In the genomic region with DNA sequence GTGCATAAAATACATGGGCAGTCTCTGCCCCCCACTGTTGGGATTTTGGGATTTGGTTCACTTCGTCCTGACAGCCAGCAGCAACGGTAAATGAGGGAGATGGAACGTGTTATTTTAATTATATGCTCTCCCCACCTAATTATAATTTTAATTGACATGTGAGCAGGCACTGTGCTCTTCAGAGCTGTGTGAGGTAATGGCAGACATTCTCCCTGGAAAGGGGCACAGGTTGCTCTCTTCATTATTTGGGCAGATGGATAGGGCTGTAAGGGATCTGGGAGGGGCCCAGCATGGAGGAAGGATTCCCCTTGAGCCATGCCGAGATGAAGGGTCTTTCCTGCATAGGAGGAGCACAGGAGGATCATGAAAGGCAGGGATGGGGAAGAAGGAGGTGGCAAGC, we compare ENCODE assay signal across 21 mouse cellular contexts. TPM values are rescaled to one million over a fixed set of nuclear protein-coding genes. Genes with fewer than 3 reads are reported as not detected.
DNase-seq lines count a peak whose midpoint lies in the region; ATAC-seq and TF ChIP-seq lines count a peak whose summit lies in the region.
"Had no signal": no experiment of that assay in that cellular context is flagged by ENCODE, and none has a peak within 500 bp of the region (broad histone marks: within the 10 kb centered on the region; RNA-seq: fewer than 3 reads in every experiment).

No protein-coding gene starts in this region.

- H3K9me3 ChIP-seq in hindbrain, embryonic 13.5 days = no peaks in the 10 kb centered on the region
- no peaks in the 10 kb centered on the region for H3K9me3 ChIP-seq in hindbrain, embryonic 10.5 days
- no peaks in the 10 kb centered on the region for H3K9me3 ChIP-seq in forebrain, embryonic 15.5 days
- no peaks in the 10 kb centered on the region for H3K9me3 ChIP-seq in midbrain, embryonic 15.5 days
- H3K9me3 ChIP-seq: embryonic facial prominence, embryonic 15.5 days; heart, embryonic 15.5 days; kidney, embryonic 15.5 days; liver, embryonic 12.5 days had no signal

- DNase-seq in hindbrain, embryonic 10.5 days (ENCODE audit: low spot score) = no peak
- peak; percentile 74 for DNase-seq in brain, embryonic 14.5 days (ENCODE audit: low read depth)
- no peak for DNase-seq in spleen, postnatal 36 days (ENCODE audit: low spot score in 2 of 2)
- no peak for DNase-seq in layer of hippocampus, adult 11-12 months (ENCODE audit: low spot score)
- DNase-seq: adrenal gland, postnatal 25 days; cerebellum, adult 11-12 months; cerebellum, postnatal 36 days; gastrocnemius, postnatal 36 days; heart, postnatal 4 days; lung, embryonic 14.5 days; lung, postnatal 36 days; right cerebral cortex, postnatal 4 days had no signal

- no peaks in the 10 kb centered on the region for H3K36me3 ChIP-seq in hindbrain, embryonic 13.5 days
- H3K36me3 ChIP-seq in hindbrain, embryonic 10.5 days = no peaks in the 10 kb centered on the region
- no peaks in the 10 kb centered on the region for H3K36me3 ChIP-seq in forebrain, embryonic 15.5 days
- H3K36me3 ChIP-seq in midbrain, embryonic 15.5 days (replicated peaks) = no peaks in the 10 kb centered on the region
- H3K36me3 ChIP-seq: embryonic facial prominence, embryonic 15.5 days; heart, embryonic 15.5 days; kidney, embryonic 15.5 days; liver, embryonic 12.5 days had no signal

- H3K4me1 ChIP-seq in hindbrain, embryonic 13.5 days (replicated peaks) = peaks cover 20% of the 10 kb centered on the region
- 0 out of 2 replicates have a peak, but pooled peaks cover 2% of the 10 kb centered on the region for H3K4me1 ChIP-seq in hindbrain, embryonic 10.5 days (replicated peaks)
- H3K4me1 ChIP-seq in forebrain, embryonic 15.5 days = peaks cover 5% of the 10 kb centered on the region; the same call in 1 of the 2 replicates
- 0 out of 2 replicates have a peak, but pooled peaks cover 3% of the 10 kb centered on the region for H3K4me1 ChIP-seq in midbrain, embryonic 15.5 days
- H3K4me1 ChIP-seq: embryonic facial prominence, embryonic 15.5 days; heart, embryonic 15.5 days; kidney, embryonic 15.5 days; liver, embryonic 12.5 days had no signal

- 28% methylated on average over 4 of the region's 4 CpGs for WGBS in hindbrain, embryonic 13.5 days
- WGBS in hindbrain, embryonic 10.5 days = 61% methylated on average over 4 of the region's 4 CpGs
- 15% methylated on average over 4 of the region's 4 CpGs for WGBS in forebrain, embryonic 15.5 days
- 21% methylated on average over 4 of the region's 4 CpGs for WGBS in midbrain, embryonic 15.5 days

- TF ChIP-seq POLR2A in brain, embryonic 14.5 days (IDR thresholded peaks at IDR 0.05; ENCODE audit: borderline replicate concordance, extremely low read depth, insufficient read depth, insufficient read length, poor library complexity, severe bottlenecking) = no peak

- H3K27ac ChIP-seq in hindbrain, embryonic 13.5 days = no peak overlapping the region; the same call in 1 of the 2 replicates
- no peak overlapping the region for H3K27ac ChIP-seq in hindbrain, embryonic 10.5 days
- H3K27ac ChIP-seq in forebrain, embryonic 15.5 days (replicated peaks) = no peak overlapping the region
- H3K27ac ChIP-seq in midbrain, embryonic 15.5 days = no peak overlapping the region
- H3K27ac ChIP-seq: embryonic facial prominence, embryonic 15.5 days; heart, embryonic 15.5 days; kidney, embryonic 15.5 days; liver, embryonic 12.5 days; stomach, postnatal 0 days had no signal

- no peak overlapping the region for H3K9ac ChIP-seq in hindbrain, embryonic 13.5 days
- no peak overlapping the region for H3K9ac ChIP-seq in forebrain, embryonic 15.5 days (replicated peaks)
- no peak overlapping the region for H3K9ac ChIP-seq in midbrain, embryonic 15.5 days
- H3K9ac ChIP-seq: embryonic facial prominence, embryonic 15.5 days; heart, embryonic 15.5 days; kidney, embryonic 15.5 days; liver, embryonic 12.5 days; lung, embryonic 14.5 days had no signal

- H3K4me3 ChIP-seq in hindbrain, embryonic 13.5 days = no peak overlapping the region
- no peak overlapping the region for H3K4me3 ChIP-seq in hindbrain, embryonic 10.5 days
- H3K4me3 ChIP-seq in forebrain, embryonic 15.5 days = no peak overlapping the region
- H3K4me3 ChIP-seq in midbrain, embryonic 15.5 days = no peak overlapping the region
- H3K4me3 ChIP-seq: embryonic facial prominence, embryonic 15.5 days; heart, embryonic 15.5 days; kidney, embryonic 15.5 days; liver, embryonic 12.5 days had no signal

- no peaks in the 10 kb centered on the region for H3K27me3 ChIP-seq in hindbrain, embryonic 13.5 days
- H3K27me3 ChIP-seq in hindbrain, embryonic 10.5 days (ENCODE audit: insufficient read depth, poor library complexity, severe bottlenecking) = no peaks in the 10 kb centered on the region
- no peaks in the 10 kb centered on the region for H3K27me3 ChIP-seq in forebrain, embryonic 15.5 days
- H3K27me3 ChIP-seq in midbrain, embryonic 15.5 days (replicated peaks) = no peaks in the 10 kb centered on the region
- H3K27me3 ChIP-seq: embryonic facial prominence, embryonic 15.5 days; liver, embryonic 12.5 days had no signal

- peak; percentile 71; the same call in 1 of the 2 replicates for ATAC-seq in hindbrain, embryonic 13.5 days (ENCODE audit: low FRiP score)
- ATAC-seq in forebrain, embryonic 15.5 days (replicated peaks) = peak; percentile 48
- peak; percentile 74 for ATAC-seq in midbrain, embryonic 15.5 days (replicated peaks)
- ATAC-seq: intestine, postnatal 0 days; liver, embryonic 12.5 days had no signal

- H3K4me2 ChIP-seq in hindbrain, embryonic 13.5 days = no peak overlapping the region
- H3K4me2 ChIP-seq in forebrain, embryonic 15.5 days (replicated peaks) = no peak overlapping the region
- H3K4me2 ChIP-seq in midbrain, embryonic 15.5 days = no peak overlapping the region
- H3K4me2 ChIP-seq: embryonic facial prominence, embryonic 15.5 days; heart, embryonic 15.5 days; kidney, embryonic 15.5 days; liver, embryonic 12.5 days; lung, embryonic 14.5 days had no signal

- no peak for TF ChIP-seq CTCF in brain, embryonic 14.5 days (IDR thresholded peaks at IDR 0.05; ENCODE audit: borderline replicate concordance, extremely low read depth, insufficient read depth, insufficient read length)

RNA-seq across cellular contexts. Expression of a gene that starts 26.9 kb away (rescaled TPM):
- polyA plus RNA-seq in hindbrain, embryonic 13.5 days (2015; fragmentation: Nextera tagmentation; extraction: Ambion mirVana) = 3.5 and 3.6 TPM in 2 replicates
- 0.10 and 0.42 TPM in 2 replicates for polyA plus RNA-seq in hindbrain, embryonic 10.5 days (2016; fragmentation: Nextera tagmentation; extraction: Ambion mirVana)
- 7.3 and 14.8 TPM in 2 replicates for polyA plus RNA-seq in brain, embryonic 14.5 days (2012; rRNA removed)
- polyA plus RNA-seq in forebrain, embryonic 15.5 days (2015; fragmentation: Nextera tagmentation; extraction: Ambion mirVana) = 3.1 and 4.1 TPM in 2 replicates
- 7.7 and 8.8 TPM in 2 replicates for polyA plus RNA-seq in midbrain, embryonic 15.5 days (2015; fragmentation: Nextera tagmentation; extraction: Ambion mirVana)
